Mouse (Mus musculus) forebrain, embryonic 10.5 days (tissue): Measurements from ENCODE around the gene Igdcc4. TPM values are rescaled to one million over a fixed set of nuclear protein-coding genes. Genes with fewer than 3 reads are reported as not detected.

Source experiments
- polyA plus RNA-seq: library from polyadenylated mRNA; unstranded; fragments of >200 nt; fragmentation: Nextera tagmentation; extraction: Ambion mirVana; gene quantifications from 2 replicates; pipeline ENCODE4 v1.2.1, GENCODE M21; 2016

The Igdcc4 gene
- polyA plus RNA-seq, 1 experiment from 2014 or later = 8.0 TPM

Other genes starting within 250 kb of the Igdcc4 start
- gene Slc24a1, start 149.9 kb upstream of the Igdcc4 start, polyA plus RNA-seq = 0.04 TPM in 1 of 2 replicates, not detected in the other
- gene Ints14, start 140.6 kb upstream of the Igdcc4 start, polyA plus RNA-seq = 74.2 and 77.6 TPM in 2 replicates
- 105 and 112 TPM in 2 replicates for gene Hacd3, start 79.8 kb upstream of the Igdcc4 start, polyA plus RNA-seq
- gene Dpp8, start 69.1 kb upstream of the Igdcc4 start, polyA plus RNA-seq = 39.1 and 46.7 TPM in 2 replicates
- gene Igdcc3, start 39.7 kb downstream of the Igdcc4 start, polyA plus RNA-seq = 208 and 246 TPM in 2 replicates
- 7.0 and 8.5 TPM in 2 replicates for gene Parp16, start 93.9 kb downstream of the Igdcc4 start, polyA plus RNA-seq
- gene Cilp, start 163.7 kb downstream of the Igdcc4 start, polyA plus RNA-seq = 0.14 TPM in 1 of 2 replicates, not detected in the other
- gene Clpx, start 192.8 kb downstream of the Igdcc4 start, polyA plus RNA-seq = 42.6 and 46.7 TPM in 2 replicates
- gene Pdcd7, start 244.6 kb downstream of the Igdcc4 start, polyA plus RNA-seq = 8.2 and 9.3 TPM in 2 replicates